Mouse (Mus musculus) midbrain, embryonic 10.5 days (tissue): ENCODE data around the gene Cpt1b. TPM values are rescaled to one million over a fixed set of nuclear protein-coding genes. Genes with fewer than 3 reads are reported as not detected.
A peak's percentile ranks its signal among the peaks of the same experiment; 100 is the strongest.

ENCODE experiments used
- DNase-seq: peaks from one replicate; pipeline ENCODE4 v3.0.0-alpha.2; 2017; ENCODE audit warnings: low spot score
- H3K27ac ChIP-seq: fragments of 300-500 bp; sonication (generic); replicated peaks from 2 replicates; pipeline ENCODE4 v1.5.1; 2016; ENCODE audit warnings: mild to moderate bottlenecking
- H3K27me3 ChIP-seq: fragments of 300-500 bp; sonication (generic); 2 replicates; pipeline ENCODE4 v1.6.1; 2016; ENCODE audit warnings: low read depth, mild to moderate bottlenecking; ENCODE audit not compliant: poor library complexity, severe bottlenecking
- H3K36me3 ChIP-seq: fragments of 300-500 bp; sonication (generic); 2 replicates; pipeline ENCODE4 v1.6.1; 2016; ENCODE audit warnings: mild to moderate bottlenecking, moderate library complexity
- H3K4me1 ChIP-seq: fragments of 300-500 bp; sonication (generic); 2 replicates; pipeline ENCODE4 v1.6.1; 2016
- H3K4me3 ChIP-seq: fragments of 300-500 bp; sonication (generic); 2 replicates; pipeline ENCODE4 v1.5.1; 2016; ENCODE audit warnings: mild to moderate bottlenecking, moderate library complexity
- H3K9me3 ChIP-seq: fragments of 300-500 bp; sonication (generic); replicated peaks from 2 replicates; pipeline ENCODE4 v1.6.1; 2016; ENCODE audit warnings: mild to moderate bottlenecking
- WGBS: fragments of 180-500 bp; shearing (Covaris S2); methylation state at CpG from one replicate; pipeline ENCODE4 v1.1.7; 2016; 5-methylcytosine and 5-hydroxymethylcytosine counted together
- polyA plus RNA-seq: library from polyadenylated mRNA; unstranded; fragments of >200 nt; fragmentation: Nextera tagmentation; extraction: Ambion mirVana; gene quantifications from 2 replicates; pipeline ENCODE4 v1.2.1, GENCODE M21; 2016

Gene Cpt1b
- polyA plus RNA-seq, 1 experiment from 2014 or later: 0.83 TPM

DNA sequence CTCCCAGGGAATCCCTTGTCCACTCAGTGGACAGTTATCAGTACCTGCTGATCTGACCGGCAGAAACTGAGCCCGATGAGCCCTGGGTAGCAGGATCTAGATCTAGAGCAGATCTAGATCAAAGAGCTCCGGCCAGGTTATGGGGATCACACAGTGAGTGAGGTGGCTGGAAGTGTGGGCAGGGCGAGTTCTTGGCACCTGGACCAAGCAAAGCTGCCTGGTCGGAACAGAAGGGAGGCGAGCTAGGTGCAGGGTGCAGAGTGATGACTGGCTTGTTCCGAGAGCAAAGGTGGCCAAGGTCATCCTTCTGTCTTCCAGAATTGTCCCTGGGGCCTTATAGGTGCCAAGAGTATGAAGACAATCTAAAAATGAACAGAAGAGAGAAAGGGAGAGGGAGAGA is 34.2 kb upstream of the Cpt1b start:
- Histone ChIP-seq H3K27me3 (no peaks in the 10 kb centered on the region), H3K36me3 (peaks cover 69% of the 10 kb centered on the region), H3K27ac (no peak overlapping the region), H3K9me3 (no peaks in the 10 kb centered on the region), H3K4me3 (no peak overlapping the region), H3K4me1 (peaks cover 12% of the 10 kb centered on the region)
- 91% methylated on average over 7 of the region's 7 CpGs for WGBS
- no peak for DNase-seq

DNA sequence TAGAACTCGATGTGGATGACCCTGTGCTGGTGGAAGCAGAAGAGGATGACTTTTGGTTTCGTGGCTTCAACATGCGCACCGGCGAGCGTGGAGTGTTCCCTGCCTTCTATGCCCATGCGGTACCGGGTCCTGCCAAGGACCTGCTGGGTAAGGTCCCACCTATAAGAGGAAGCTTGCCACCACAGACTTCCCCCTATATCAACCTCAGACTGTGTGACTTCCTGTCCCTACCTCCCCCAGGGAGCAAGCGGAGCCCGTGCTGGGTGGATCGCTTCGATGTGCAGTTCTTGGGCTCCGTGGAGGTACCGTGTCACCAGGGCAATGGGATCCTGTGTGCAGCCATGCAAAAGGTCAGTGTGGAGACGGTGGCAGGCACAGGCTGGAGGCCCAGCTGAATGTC is 33.3 kb upstream of the Cpt1b start:
- H3K9me3 ChIP-seq: no peaks in the 10 kb centered on the region
- H3K27me3 ChIP-seq: peaks cover 3% of the 10 kb centered on the region
- H3K4me3 ChIP-seq: no peak overlapping the region
- peaks cover 69% of the 10 kb centered on the region for H3K36me3 ChIP-seq
- no peak for DNase-seq
- no peak overlapping the region for H3K27ac ChIP-seq
- peaks cover 19% of the 10 kb centered on the region for H3K4me1 ChIP-seq
- 95% methylated on average over 15 of the region's 15 CpGs for WGBS

DNA sequence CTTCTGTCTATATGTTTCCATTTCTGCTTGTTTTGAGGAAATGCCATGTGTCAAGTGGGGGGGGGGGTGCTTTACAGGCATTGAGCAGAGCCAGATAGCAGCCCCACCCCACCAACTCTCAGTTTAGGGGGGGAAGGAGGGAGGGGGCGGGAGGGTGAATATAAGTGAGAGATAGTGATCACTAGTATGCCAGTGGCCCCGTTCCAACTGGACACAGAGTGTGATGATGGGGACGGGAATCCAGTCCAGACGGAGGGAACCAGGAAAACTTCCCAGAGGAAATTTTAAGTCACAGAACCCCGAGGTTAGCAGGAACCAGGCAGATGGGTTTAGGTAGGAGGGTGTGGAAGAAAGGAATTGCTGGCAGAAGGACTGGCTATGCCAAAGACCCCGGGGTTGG is 30.0 kb upstream of the Cpt1b start:
- no peaks in the 10 kb centered on the region for H3K9me3 ChIP-seq
- 77% methylated on average over 6 of the region's 6 CpGs for WGBS
- no peak overlapping the region for H3K27ac ChIP-seq
- peaks cover 29% of the 10 kb centered on the region for H3K27me3 ChIP-seq
- peaks cover 43% of the 10 kb centered on the region for H3K36me3 ChIP-seq
- peaks cover 28% of the 10 kb centered on the region for H3K4me1 ChIP-seq
- DNase-seq: no peak
- peak overlapping the region; percentile 85; the same call in 1 of the 2 replicates for H3K4me3 ChIP-seq

DNA sequence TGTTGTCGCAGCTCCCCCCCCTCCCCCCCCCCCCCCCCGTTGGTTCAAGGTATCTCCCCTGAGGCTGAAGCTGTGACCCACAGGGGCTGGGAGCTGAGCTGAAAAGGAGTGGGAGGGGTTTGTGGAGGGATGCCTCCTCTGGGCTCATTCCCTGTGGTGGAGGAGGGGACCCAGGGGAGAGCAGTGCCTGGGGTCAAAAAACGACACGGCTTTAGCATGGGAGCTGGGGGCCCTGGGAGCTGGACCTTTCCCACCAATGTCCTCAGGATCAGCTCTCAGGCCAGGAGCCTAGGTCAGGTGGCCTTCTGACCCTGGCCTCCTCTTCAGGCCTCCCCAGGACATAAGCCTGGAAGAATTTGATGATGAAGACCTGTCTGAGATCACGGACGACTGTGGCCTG is 29.2 kb upstream of the Cpt1b start:
- no peaks in the 10 kb centered on the region for H3K9me3 ChIP-seq
- DNase-seq: no peak
- H3K4me1 ChIP-seq: peaks cover 28% of the 10 kb centered on the region
- WGBS: 21% methylated on average over 5 of the region's 6 CpGs
- H3K4me3 ChIP-seq: peak overlapping the region; percentile 85
- H3K36me3 ChIP-seq: peaks cover 35% of the 10 kb centered on the region
- H3K27ac ChIP-seq: peak overlapping the region; percentile 93
- peaks cover 29% of the 10 kb centered on the region for H3K27me3 ChIP-seq

DNA sequence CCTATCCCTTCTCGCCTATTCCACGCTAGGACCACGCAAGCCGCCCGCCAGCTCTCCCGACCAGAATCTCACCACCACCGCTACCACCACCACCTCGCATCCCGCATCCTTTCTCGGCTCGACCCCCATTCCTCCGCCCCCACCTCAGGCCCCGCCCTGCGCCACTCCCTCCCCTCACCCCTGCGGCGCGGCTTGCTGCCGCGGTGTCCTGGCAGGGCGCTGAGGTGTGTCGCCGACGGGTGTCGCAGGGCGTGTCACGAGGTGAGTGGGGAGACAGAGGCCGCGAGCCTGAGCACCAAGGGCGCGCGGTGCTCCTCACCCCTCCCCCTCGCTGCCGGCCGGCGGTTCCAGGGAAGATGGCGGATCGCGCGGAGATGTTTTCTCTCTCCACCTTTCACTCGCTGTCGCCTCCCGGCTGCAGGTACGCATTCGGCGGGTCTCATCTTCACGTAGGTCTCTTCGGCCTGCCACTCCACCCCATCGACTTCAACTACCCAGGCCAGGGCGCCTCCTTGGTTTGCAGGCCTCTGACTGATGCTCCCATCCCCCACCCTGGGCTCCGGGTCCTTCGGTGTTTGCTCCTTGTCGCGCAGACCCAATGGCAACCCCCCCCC is 28.3 kb upstream of the Cpt1b start, which contains the start of gene Mapk8ip2:
TSS of gene Mapk8ip2 (plus strand) at position 49 of the 614 bp plus-strand sequence.
- Histone ChIP-seq H3K4me3 (peak within 1 kb of the TSS; percentile 85), H3K4me1 (peaks cover 28% of the 10 kb centered on the region), H3K27me3 (peaks cover 29% of the 10 kb centered on the region), H3K9me3 (no peaks in the 10 kb centered on the region), H3K36me3 (peaks cover 28% of the 10 kb centered on the region), H3K27ac (peak within 1 kb of the TSS; percentile 93)
- DNase-seq: peak; percentile 62
- under 1% methylated on average over 53 of the region's 53 CpGs for WGBS

DNA sequence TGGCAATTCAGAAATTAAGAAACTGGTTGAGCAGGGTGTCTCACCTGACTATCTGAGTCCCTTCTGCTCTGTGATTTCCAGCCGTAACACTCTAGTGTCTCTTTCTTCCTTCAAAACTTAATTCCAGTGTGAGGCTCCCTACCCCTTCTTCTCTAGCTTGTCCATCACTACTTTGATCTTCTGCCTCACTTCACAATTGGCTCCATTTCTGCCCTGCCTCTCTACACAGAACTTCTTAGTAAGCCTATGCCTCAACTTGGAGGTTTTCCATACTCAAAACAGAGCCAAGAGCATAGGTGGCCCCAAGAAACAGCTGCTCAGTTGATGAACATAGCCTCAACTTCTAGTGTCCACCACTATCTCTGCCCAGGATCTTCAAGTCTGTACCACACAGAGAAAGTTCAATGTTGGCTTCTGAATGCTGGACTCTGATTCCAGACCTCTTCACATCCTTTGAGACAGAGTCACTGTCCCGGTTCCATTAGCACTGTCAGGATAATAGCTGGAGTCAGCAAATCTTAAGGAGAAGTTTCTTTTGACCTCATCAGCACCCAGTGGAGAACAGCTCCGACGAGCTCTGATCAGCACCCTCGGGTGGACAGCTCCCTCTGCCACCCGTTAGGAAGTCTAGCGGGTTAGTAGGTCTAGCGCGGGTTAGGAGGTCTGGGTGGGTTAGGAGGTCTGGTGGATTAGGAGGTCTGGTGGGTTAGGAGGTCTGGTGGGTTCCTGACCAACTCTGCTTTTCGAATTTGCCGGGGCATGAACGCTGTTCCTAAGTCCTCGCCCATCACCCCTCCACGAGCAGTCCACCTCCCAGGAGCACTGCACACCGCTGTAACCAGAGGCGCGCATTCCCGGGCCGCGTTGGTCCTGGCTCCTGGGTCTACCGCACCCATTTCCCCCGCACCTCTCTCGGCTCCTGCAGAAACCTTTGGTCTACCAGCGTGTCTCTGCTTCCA is 27.5 kb upstream of the Cpt1b start:
- DNase-seq: peak; percentile 57
- Histone ChIP-seq H3K27ac (peak overlapping the region; percentile 93), H3K36me3 (peaks cover 20% of the 10 kb centered on the region), H3K27me3 (peaks cover 29% of the 10 kb centered on the region), H3K9me3 (no peaks in the 10 kb centered on the region), H3K4me1 (peaks cover 28% of the 10 kb centered on the region), H3K4me3 (peak overlapping the region; percentile 85)
- WGBS: 5% methylated on average over 24 of the region's 24 CpGs

DNA sequence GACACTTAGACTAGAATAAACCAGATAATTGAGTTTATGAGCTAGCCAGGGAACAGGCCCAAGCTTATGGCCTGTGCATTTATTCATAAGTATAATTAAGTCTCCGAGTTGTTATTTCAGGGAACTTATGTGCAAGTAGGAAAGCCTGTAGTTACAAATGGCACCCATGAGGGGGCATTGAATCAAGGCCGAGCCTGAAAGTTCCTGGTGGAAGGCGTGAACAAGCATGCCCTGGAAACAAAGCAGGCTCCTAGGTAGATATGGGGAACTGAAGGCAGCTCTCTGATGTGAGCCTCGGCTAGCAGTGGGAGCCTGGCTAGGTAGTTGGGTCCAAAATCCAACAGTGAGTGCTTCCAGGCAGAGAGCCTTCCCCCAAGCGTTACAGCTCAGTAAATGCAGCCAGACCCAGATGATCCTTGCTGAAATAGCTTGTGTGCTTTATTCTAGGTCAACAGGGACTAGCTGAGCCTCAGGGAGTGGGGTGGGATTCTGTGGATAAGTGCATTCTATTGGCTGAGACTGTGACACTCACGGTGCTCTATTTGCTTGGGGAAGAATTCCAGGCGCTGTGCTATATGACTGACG is 16.9 kb upstream of the Cpt1b start:
- H3K27ac ChIP-seq: no peak overlapping the region
- H3K4me1 ChIP-seq: no peaks in the 10 kb centered on the region
- no peaks in the 10 kb centered on the region for H3K36me3 ChIP-seq
- no peaks in the 10 kb centered on the region for H3K27me3 ChIP-seq
- DNase-seq: no peak
- 45% methylated on average over 8 of the region's 8 CpGs for WGBS
- H3K9me3 ChIP-seq: no peaks in the 10 kb centered on the region
- no peak overlapping the region for H3K4me3 ChIP-seq

DNA sequence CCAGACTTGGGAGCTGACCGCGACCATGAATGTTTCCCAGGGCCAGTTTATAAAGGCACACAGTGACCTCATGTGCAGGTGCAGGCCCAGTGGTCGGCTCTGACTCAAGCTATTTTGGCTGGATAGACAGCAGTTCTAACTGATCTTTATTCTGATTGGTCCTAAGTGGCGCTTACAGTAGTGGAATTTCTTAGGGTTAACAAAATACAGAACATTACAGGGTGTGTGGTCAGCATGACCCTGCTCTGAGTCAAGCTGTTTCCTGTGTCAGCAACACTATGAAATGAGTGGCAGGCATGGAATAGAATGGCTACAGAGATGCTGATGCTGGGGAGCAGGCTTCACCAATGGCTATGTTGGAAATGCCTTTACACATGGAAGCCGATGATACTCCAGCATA is 10.2 kb upstream of the Cpt1b start:
- 0 out of 2 replicates have a peak, but pooled peaks cover 3% of the 10 kb centered on the region for H3K4me1 ChIP-seq
- H3K4me3 ChIP-seq: no peak overlapping the region
- no peaks in the 10 kb centered on the region for H3K27me3 ChIP-seq
- DNase-seq: no peak
- no peaks in the 10 kb centered on the region for H3K9me3 ChIP-seq
- no peaks in the 10 kb centered on the region for H3K36me3 ChIP-seq
- no peak overlapping the region for H3K27ac ChIP-seq
- WGBS: 83% methylated on average over 5 of the region's 5 CpGs

DNA sequence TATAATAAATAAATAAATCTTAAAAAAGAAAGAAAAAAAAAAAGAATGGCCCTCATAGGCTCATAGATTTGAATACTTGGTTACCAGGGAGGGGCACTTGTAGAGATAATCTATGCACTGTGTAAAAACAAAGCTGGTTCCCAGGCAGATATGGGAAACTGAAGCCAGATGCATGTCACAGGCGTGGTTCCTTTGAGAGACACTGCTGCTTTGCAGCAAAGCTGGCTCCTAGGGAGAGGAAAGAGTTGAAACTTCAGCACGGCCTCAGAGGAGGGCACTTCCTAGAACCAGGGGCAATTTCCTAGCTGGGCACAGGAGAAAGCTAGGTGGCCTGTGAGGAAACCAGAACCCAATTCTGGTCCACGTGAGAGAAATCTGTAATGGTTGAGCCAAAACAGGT is 8.5 kb upstream of the Cpt1b start:
- Histone ChIP-seq H3K36me3 (no peaks in the 10 kb centered on the region), H3K27me3 (no peaks in the 10 kb centered on the region)
- 71% methylated on average over 3 of the region's 3 CpGs for WGBS

DNA sequence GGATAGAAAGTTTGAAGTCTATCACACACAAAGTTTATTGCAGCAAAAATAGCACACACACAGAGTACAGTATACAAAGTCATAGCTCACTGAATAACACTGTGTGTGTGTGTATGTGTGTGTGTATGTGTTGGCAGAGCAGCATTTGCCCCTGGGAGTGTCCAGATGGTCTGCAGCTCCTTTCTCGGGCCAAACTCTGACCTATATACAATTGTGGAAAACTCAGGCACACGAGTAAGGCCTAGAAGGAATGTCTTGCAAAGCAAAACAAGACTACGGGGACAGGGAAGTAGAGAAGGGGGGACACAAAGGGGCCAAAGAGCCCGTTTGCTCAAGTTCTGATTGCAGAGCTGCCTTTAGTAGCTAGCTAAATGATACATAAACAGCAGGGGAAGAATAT is 7.3 kb upstream of the Cpt1b start:
- 79% methylated on average over 4 of the region's 4 CpGs for WGBS

More for the DNA sequence above, 8.5 kb upstream of the Cpt1b start:
- Histone ChIP-seq H3K27ac (no peak overlapping the region), H3K4me3 (no peak overlapping the region), H3K4me1 (peaks cover 11% of the 10 kb centered on the region), H3K9me3 (no peaks in the 10 kb centered on the region)
- DNase-seq: no peak

DNA sequence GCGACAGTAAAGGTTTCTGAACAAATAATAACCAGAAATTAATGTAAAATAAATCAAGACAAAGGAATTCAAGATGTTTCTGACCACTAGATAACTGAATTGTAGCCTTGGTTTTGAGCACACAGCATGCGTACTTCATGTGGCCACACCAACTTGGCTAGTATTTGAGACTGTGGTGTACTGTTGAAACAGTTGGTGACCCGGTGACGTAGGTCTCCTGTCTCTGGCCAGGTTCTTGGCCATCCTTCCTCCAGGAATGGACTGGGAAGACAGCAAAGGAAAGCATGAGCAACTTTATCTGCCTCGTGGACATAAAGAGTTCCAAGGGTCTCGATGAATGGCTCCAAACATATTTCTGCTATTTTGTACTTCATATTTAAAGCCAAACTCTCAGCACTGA is 6.1 kb upstream of the Cpt1b start:
- Histone ChIP-seq H3K36me3 (peaks cover 14% of the 10 kb centered on the region), H3K27ac (no peak overlapping the region), H3K9me3 (no peaks in the 10 kb centered on the region), H3K4me1 (peaks cover 25% of the 10 kb centered on the region), H3K4me3 (no peak overlapping the region), H3K27me3 (no peaks in the 10 kb centered on the region)
- no peak for DNase-seq
- 91% methylated on average over 6 of the region's 6 CpGs for WGBS

More for the DNA sequence above, 7.3 kb upstream of the Cpt1b start:
- no peak overlapping the region for H3K4me3 ChIP-seq
- H3K36me3 ChIP-seq: peaks cover 3% of the 10 kb centered on the region
- H3K4me1 ChIP-seq: peaks cover 22% of the 10 kb centered on the region
- H3K27ac ChIP-seq: no peak overlapping the region
- H3K27me3 ChIP-seq: no peaks in the 10 kb centered on the region
- DNase-seq: no peak
- H3K9me3 ChIP-seq: no peaks in the 10 kb centered on the region

DNA sequence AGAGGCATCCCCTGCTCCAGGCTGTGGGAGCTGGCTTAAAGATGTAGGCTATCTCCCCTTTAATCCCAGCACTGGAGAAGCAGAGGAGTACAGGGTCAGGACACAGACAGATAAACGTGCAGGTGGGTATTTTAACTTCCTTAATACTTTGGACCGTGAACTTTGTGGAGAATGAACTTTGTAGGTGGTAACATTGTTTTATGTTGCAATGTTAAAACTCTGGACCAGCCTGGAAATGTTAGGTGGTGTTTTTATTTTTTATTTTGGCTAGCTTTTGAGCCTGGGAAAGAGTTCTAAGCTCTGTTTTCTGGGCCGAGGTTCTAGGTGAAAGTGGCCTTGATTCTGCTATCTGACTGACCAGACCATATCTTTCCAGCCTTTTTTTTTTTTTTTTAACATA is 5.6 kb upstream of the Cpt1b start:
- Histone ChIP-seq H3K4me1 (peaks cover 25% of the 10 kb centered on the region), H3K27me3 (no peaks in the 10 kb centered on the region), H3K9me3 (no peaks in the 10 kb centered on the region), H3K36me3 (peaks cover 20% of the 10 kb centered on the region), H3K4me3 (no peak overlapping the region), H3K27ac (no peak overlapping the region)
- WGBS: 89% methylated on average over 3 of the region's 3 CpGs
- DNase-seq: no peak
